Mouse (Mus musculus): ENCODE measurements around the gene Ms4a2. TPM values are rescaled to one million over a fixed set of nuclear protein-coding genes. Genes with fewer than 3 reads are reported as not detected.

Gene Ms4a2
- not detected in 4 replicates for total RNA-seq (2023)

DNA sequence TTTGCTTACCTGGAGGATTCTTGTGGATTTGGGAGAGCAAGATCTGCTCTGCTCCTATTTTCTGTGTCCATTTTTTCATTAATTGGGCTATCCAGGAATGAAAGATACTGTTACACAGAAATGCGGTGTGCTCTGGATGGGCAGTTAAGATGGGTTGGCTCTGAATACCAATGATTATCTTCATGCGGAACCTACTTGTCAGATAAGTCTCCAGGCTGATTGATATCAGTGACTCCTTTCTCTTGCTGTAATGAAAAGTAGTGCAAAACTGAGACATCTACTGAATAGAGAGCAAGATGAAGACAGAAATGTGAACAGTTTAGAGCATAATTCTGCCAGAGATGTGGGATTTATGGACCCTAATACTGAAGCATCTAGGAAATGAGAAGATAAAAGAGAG is at the start of gene Ms4a2:
Gene Ms4a2, minus strand, starts transcription at position 169 of the 400 bp plus-strand sequence.

DNA sequence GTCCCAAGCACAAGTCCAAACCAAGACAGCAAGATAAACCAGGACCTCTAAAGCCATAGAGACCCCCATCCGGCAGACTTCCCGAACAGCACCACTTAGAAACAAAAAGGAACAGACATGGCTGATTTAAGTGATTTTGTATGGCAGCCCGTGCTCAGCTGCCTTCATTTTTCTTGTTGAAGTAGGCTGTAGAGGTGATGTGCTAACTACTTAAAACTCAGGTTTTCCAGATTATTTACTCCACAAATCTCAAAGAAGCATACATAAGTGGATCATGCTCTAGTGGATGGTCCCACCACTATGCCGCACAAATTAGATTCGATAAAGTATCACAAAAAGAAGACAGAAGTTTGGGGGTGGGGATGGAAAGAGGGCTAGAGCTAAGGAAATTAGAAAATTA is 36.9 kb upstream of the Ms4a2 start, which contains the start of gene Oosp2:
Gene Oosp2, minus strand, starts transcription at position 101 of the 400 bp plus-strand sequence.

DNA sequence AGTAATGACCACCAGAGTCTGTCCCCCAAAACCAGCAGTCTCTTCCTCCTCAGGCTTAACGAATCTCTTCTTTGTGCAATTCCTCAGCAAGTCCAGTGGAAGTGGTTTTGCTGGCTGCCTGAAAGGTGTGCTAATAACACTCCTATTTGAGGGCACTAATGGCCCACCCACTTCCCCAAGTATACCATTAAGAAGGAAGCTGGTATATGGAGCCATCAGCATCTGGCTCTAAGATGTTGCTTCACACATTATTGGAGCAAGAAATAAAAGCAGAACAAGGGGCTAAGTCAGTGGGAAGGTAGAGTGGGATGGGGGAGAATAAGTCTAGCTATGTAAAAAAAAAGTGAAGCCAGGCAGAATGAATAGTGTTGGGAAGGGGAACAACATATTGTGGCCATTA is 17.2 kb upstream of the Ms4a2 start, which contains the start of gene Ms4a3:
Gene Ms4a3, minus strand, starts transcription at position 120 of the 400 bp plus-strand sequence.

GRCm38 (mm10) chr19:11604603-11605002 is 18.9 kb downstream of the Ms4a2 start, which contains the start of gene Ms4a6d:
Gene Ms4a6d (minus strand): TSS chr19:11604849.

Other genes starting within 250 kb of the Ms4a2 start
- gene Ms4a4a, start 248.2 kb downstream of the Ms4a2 start, total RNA-seq (2023) = 1.0 to 1.5 TPM (median 1.2 TPM) in 4 replicates
- 170 to 195 TPM (median 183 TPM) in 4 replicates for gene Ms4a4c, start 218.9 kb downstream of the Ms4a2 start, total RNA-seq (2023)
- gene Ms4a4b, start 180.2 kb downstream of the Ms4a2 start, total RNA-seq (2023) = 16.3 to 21.1 TPM (median 18.4 TPM) in 4 replicates
- 15.3 to 23.6 TPM (median 17.7 TPM) in 4 replicates for gene Ms4a6c, start 154.4 kb downstream of the Ms4a2 start, total RNA-seq (2023)
- 187 to 210 TPM (median 201 TPM) in 4 replicates for gene Gm8369, start 137.8 kb downstream of the Ms4a2 start, total RNA-seq (2023)
- 70.8 to 89.5 TPM (median 81.5 TPM) in 4 replicates for gene Ms4a6b, start 107.2 kb downstream of the Ms4a2 start, total RNA-seq (2023)
- 0.51 TPM in 1 of 4 replicates, not detected in the others for gene Ms4a4d, start 86.9 kb downstream of the Ms4a2 start, total RNA-seq (2023)
- 2.6 to 3.6 TPM (median 3.3 TPM) in 4 replicates for gene Ms4a6d, start 18.9 kb downstream of the Ms4a2 start, total RNA-seq (2023)
- gene Ms4a3, start 17.1 kb upstream of the Ms4a2 start, total RNA-seq (2023) = not detected in 4 replicates
- not detected in 4 replicates for gene Oosp2, start 36.8 kb upstream of the Ms4a2 start, total RNA-seq (2023)
- gene Oosp1, start 67.4 kb upstream of the Ms4a2 start, total RNA-seq (2023) = 1.4 to 3.7 TPM (median 1.9 TPM) in 4 replicates
- gene Oosp3, start 73.3 kb upstream of the Ms4a2 start, total RNA-seq (2023) = not detected in 4 replicates
- gene Gif, start 123.8 kb upstream of the Ms4a2 start, total RNA-seq (2023) = not detected in 4 replicates
- gene Mrpl16, start 146.7 kb upstream of the Ms4a2 start, total RNA-seq (2023) = 28.4 to 34.4 TPM (median 30.1 TPM) in 4 replicates
- gene Stx3, start 195.7 kb upstream of the Ms4a2 start, total RNA-seq (2023) = 0.39 to 1.0 TPM (median 0.71 TPM) in 4 replicates
- not detected in 4 replicates for gene Olfr1417, start 215.5 kb upstream of the Ms4a2 start, total RNA-seq (2023)
- not detected in 4 replicates for gene Olfr1418, start 237.3 kb upstream of the Ms4a2 start, total RNA-seq (2023)

All from B cell, adult 62 days (primary cell).